Comparison of ENCODE assay signal across 8 mouse cellular contexts in the genomic region with DNA sequence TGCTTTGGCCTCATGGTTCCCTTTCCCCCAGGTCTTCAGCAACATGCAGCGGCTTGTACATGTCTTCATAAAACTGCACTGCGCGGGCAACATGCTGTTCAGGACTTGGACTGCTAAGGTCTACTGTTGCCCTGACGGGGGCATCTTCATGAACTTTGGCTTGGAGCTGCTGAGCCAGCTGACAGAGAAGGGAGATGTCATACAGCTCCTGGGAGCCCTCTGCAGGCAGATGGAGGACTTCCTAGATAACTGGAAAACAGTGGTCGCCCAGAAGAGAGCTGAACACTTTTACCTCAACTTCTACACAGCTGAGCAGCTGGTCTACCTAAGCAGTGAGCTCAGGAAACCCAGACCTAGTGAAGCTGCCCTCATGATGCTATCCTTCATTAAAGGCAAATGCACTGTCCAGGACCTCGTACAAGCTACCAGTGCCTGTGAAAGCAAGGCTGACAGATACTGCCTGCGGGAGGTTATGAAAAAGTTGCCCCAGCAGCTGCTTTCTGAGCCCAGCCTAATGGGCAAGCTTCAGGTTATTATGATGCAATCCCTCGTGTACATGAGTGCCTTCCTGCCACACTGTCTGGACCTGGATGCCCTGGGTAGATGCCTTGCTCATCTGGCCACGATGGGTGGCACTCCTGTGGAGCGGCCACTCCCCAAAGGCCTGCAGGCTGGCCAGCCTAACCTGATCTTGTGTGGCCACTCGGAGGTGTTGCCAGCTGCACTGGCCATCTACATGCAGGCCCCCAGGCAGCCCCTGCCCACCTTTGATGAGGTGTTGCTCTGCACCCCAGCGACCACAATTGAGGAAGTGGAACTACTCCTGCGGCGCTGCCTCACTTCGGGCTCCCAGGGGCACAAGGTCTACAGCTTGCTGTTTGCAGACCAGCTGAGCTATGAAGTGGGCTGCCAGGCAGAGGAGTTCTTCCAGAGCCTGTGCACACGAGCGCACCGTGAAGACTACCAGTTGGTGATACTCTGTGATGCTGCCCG. TPM values are rescaled to one million over a fixed set of nuclear protein-coding genes. Genes with fewer than 3 reads are reported as not detected.
DNase-seq lines count a peak whose midpoint lies in the region; ATAC-seq and TF ChIP-seq lines count a peak whose summit lies in the region.
"Had no signal": no experiment of that assay in that cellular context is flagged by ENCODE, and none has a peak within 500 bp of the region (broad histone marks: within the 10 kb centered on the region; RNA-seq: fewer than 3 reads in every experiment).

No protein-coding gene starts in this region.

- H3K27ac ChIP-seq in layer of hippocampus, adult 2 months = no peak overlapping the region
- no peak overlapping the region for H3K27ac ChIP-seq in embryonic facial prominence, embryonic 14.5 days (replicated peaks; ENCODE audit: low read depth, low read length)
- no peak overlapping the region for H3K27ac ChIP-seq in midbrain, embryonic 16.5 days (ENCODE audit: low read length)

- 76% methylated on average over 19 of the region's 19 CpGs for WGBS in embryonic facial prominence, embryonic 14.5 days
- 79% methylated on average over 19 of the region's 19 CpGs for WGBS in midbrain, embryonic 16.5 days

- ATAC-seq in embryonic facial prominence, embryonic 14.5 days (ENCODE audit: low read depth) = no peak
- peak; percentile 28 for ATAC-seq in monocyte, adult 5-6 weeks (replicated peaks; ENCODE audit: insufficient number of reproducible peaks, low FRiP score, low TSS enrichment, poor library complexity, severe bottlenecking)
- no peak for ATAC-seq in midbrain, embryonic 16.5 days

- H3K9ac ChIP-seq in embryonic facial prominence, embryonic 14.5 days (ENCODE audit: low read depth, low read length) = no peak overlapping the region
- no peak overlapping the region for H3K9ac ChIP-seq in midbrain, embryonic 16.5 days (ENCODE audit: low read depth, low read length)

- H3K4me2 ChIP-seq in embryonic facial prominence, embryonic 14.5 days (ENCODE audit: low read depth, low read length) = no peak overlapping the region
- no peak overlapping the region for H3K4me2 ChIP-seq in midbrain, embryonic 16.5 days (ENCODE audit: low read length)

- no peaks in the 10 kb centered on the region for H3K36me3 ChIP-seq in embryonic facial prominence, embryonic 14.5 days (ENCODE audit: control insufficient read depth, insufficient read depth, low read length)
- H3K36me3 ChIP-seq in midbrain, embryonic 16.5 days (ENCODE audit: control insufficient read depth, insufficient read depth, low read length) = no peaks in the 10 kb centered on the region

- no peaks in the 10 kb centered on the region for H3K27me3 ChIP-seq in embryonic facial prominence, embryonic 14.5 days (replicated peaks; ENCODE audit: control insufficient read depth, insufficient read depth, low read length)
- no peaks in the 10 kb centered on the region for H3K27me3 ChIP-seq in midbrain, embryonic 16.5 days (ENCODE audit: control insufficient read depth, insufficient read depth, low read depth, low read length)

- TF ChIP-seq CTCF in layer of hippocampus, adult 2 months (conservative IDR thresholded peaks at IDR 0.05) = peak; percentile 76

- no peaks in the 10 kb centered on the region for H3K4me1 ChIP-seq in embryonic facial prominence, embryonic 14.5 days (ENCODE audit: control insufficient read depth, insufficient read depth, low read length)
- no peaks in the 10 kb centered on the region for H3K4me1 ChIP-seq in midbrain, embryonic 16.5 days (ENCODE audit: control insufficient read depth, insufficient read depth, low read length)

- no peaks in the 10 kb centered on the region for H3K9me3 ChIP-seq in embryonic facial prominence, embryonic 14.5 days (ENCODE audit: control insufficient read depth, low read length)
- no peaks in the 10 kb centered on the region for H3K9me3 ChIP-seq in midbrain, embryonic 16.5 days (replicated peaks; ENCODE audit: control insufficient read depth, low read length, poor library complexity, severe bottlenecking)

- H3K4me3 ChIP-seq in layer of hippocampus, adult 2 months = no peak overlapping the region
- no peak overlapping the region for H3K4me3 ChIP-seq in embryonic facial prominence, embryonic 14.5 days (ENCODE audit: low read depth, low read length)
- H3K4me3 ChIP-seq in midbrain, embryonic 16.5 days (ENCODE audit: low read depth, low read length) = no peak overlapping the region
- H3K4me3 ChIP-seq: myocyte had no signal

- peak; percentile 4 to 42 for DNase-seq in layer of hippocampus, adult 2 months (ENCODE audit: low spot score in 2 of 2)
- no peak for DNase-seq in layer of hippocampus, adult 9-11 months
- DNase-seq in NIH3T3 (ENCODE audit: low read depth) = peak; percentile 15
- peak; percentile 12 for DNase-seq in embryonic facial prominence, embryonic 14.5 days (ENCODE audit: low spot score)
- DNase-seq in testis, postnatal 14 days (ENCODE audit: low spot score) = no peak

RNA-seq across cellular contexts. Expression of a gene that starts 43.3 kb away (rescaled TPM):
- total RNA-seq in layer of hippocampus, adult 2 months (2021) = 1 to 10 TPM; 3.1 to 4.1 TPM
- polyA plus RNA-seq in embryonic facial prominence, embryonic 14.5 days (2014; fragmentation: Nextera tagmentation; extraction: Ambion mirVana) = 5.0 and 5.3 TPM in 2 replicates
- total RNA-seq in monocyte, adult 5-6 weeks (2017) = 58.5 to 104 TPM (median 67.5 TPM) in 3 replicates
- polyA plus RNA-seq in midbrain, embryonic 16.5 days (2015; fragmentation: Nextera tagmentation; extraction: Ambion mirVana) = 0.57 and 0.90 TPM in 2 replicates

RNA-seq across cellular contexts. Expression of a gene that starts 55.0 kb away (rescaled TPM):
- total RNA-seq in layer of hippocampus, adult 2 months (2021) = 10 to 100 TPM; 35.8 to 35.9 TPM
- 10.9 and 15.1 TPM in 2 replicates for polyA plus RNA-seq in embryonic facial prominence, embryonic 14.5 days (2014; fragmentation: Nextera tagmentation; extraction: Ambion mirVana)
- total RNA-seq in monocyte, adult 5-6 weeks (2017) = 4.1 to 11.0 TPM (median 7.6 TPM) in 3 replicates
- 17.3 and 19.8 TPM in 2 replicates for polyA plus RNA-seq in midbrain, embryonic 16.5 days (2015; fragmentation: Nextera tagmentation; extraction: Ambion mirVana)

Comparison
In these comparisons a context has a peak if more than half of its experiments do, and no peak if none do; other contexts are left out.
1. DNase-seq: peak in layer of hippocampus, adult 2 months (2 of 2), NIH3T3 (single experiment) and embryonic facial prominence, embryonic 14.5 days (single experiment); none in layer of hippocampus, adult 9-11 months (single experiment) and testis, postnatal 14 days (single experiment).
2. RNA of a gene that starts 43.3 kb away (total RNA-seq): 58.5 to 104 TPM in monocyte, adult 5-6 weeks; 3.1 to 4.1 TPM in layer of hippocampus, adult 2 months; every median in the first group is over 10 times any median in the second.